Mouse (Mus musculus) cerebellum, adult 2 months (tissue): Measurements from ENCODE around the gene Zfyve27.

Experiments used
- CTCF ChIP-seq: fragments of 200-500 bp; IDR thresholded peaks from 2 replicates; pipeline ENCODE4 v1.5.1; 2011; ENCODE audit warnings: low read depth, mild to moderate bottlenecking, control low read depth, low read length, moderate library complexity, borderline replicate concordance; ENCODE audit not compliant: insufficient read depth
- POLR2A ChIP-seq: fragments of 200-500 bp; IDR thresholded peaks from 2 replicates; pipeline ENCODE4 v1.6.1; 2011; ENCODE audit warnings: low read length, control low read depth, borderline replicate concordance; ENCODE audit not compliant: insufficient read depth

DNA sequence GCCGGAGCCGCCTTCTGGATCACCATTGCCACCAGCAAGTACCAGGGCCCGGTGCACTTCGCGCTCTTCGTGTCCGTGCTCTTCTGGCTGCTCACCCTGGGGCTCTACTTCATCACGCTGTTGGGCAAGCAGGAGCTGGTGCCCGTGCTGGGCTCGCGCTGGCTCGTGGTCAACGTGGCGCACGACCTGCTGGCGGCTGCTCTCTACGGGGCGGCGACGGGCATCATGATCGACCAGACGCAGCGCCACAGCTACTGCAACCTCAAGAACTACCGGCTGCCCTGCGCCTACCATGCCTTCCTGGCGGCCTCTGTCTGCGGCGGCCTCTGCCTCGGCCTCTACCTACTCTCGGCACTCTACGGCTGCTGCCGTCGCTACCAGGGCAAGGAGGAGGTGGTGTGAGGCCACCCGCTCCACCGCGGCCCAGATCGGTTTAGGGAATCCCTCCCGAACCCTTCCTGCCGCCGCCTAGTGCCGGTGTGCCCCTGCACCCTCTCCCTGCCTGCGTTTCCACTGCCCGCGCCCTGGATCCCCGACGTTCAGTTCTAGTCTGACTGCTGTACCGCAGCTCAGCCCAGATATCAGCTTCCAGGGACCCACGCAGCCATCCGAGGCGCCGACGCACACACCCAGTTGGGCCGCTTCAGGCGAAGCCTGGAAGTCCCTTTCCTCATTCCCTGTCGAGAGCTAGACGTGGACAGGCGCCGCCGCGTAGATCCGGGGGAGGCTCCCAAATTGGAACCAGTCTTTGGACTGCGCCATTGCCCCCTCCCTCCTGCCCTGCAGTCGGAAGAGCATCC is 15.8 kb upstream of the Zfyve27 start:
- TF ChIP-seq POLR2A: no peak
- TF ChIP-seq CTCF: no peak
